Mouse (Mus musculus) MEL (cell line): Measurements from ENCODE around the gene Snx29. TPM values are rescaled to one million over a fixed set of nuclear protein-coding genes. Genes with fewer than 3 reads are reported as not detected.

Experiments used
- DNase-seq: peaks from one replicate; pipeline ENCODE4 v3.0.0; 2011; ENCODE audit warnings: low read depth, low spot score
- H3K27ac ChIP-seq: 2 replicates; pipeline ENCODE4 v1.5.1; 2012; ENCODE audit warnings: low read depth, mild to moderate bottlenecking, control low read depth, low read length, moderate library complexity; ENCODE audit not compliant: control insufficient read depth
- H3K27me3 ChIP-seq, 2 experiments: fragments of 150-350 bp in 1 of 2; sonication (generic) in 1 of 2; 2 replicates each; pipeline ENCODE4 v1.6.1; 2012; ENCODE audit warnings: low read length in 2 of 2, mild to moderate bottlenecking in 2 of 2, improper control_type of control experiment in 1 of 2, moderate library complexity in 1 of 2; ENCODE audit not compliant: insufficient read depth in 2 of 2, control insufficient read depth in 1 of 2
- H3K36me3 ChIP-seq, 2 experiments: 2 replicates each; pipeline ENCODE4 v1.6.1; 2012 to 2014; ENCODE audit warnings: low read length in 2 of 2, improper control_type of control experiment in 1 of 2, inconsistent platforms in 1 of 2, mild to moderate bottlenecking in 1 of 2; ENCODE audit not compliant: insufficient read depth in 2 of 2, control insufficient read depth in 1 of 2
- H3K4me1 ChIP-seq, 2 experiments: fragments of 150-350 bp in 1 of 2; sonication (generic) in 1 of 2; 2 replicates each; pipeline ENCODE4 v1.6.1; 2012; ENCODE audit warnings: low read length in 2 of 2, improper control_type of control experiment in 1 of 2, mild to moderate bottlenecking in 1 of 2; ENCODE audit not compliant: insufficient read depth in 2 of 2, control insufficient read depth in 1 of 2
- H3K4me3 ChIP-seq, 2 experiments: fragments of 150-350 bp in 1 of 2; sonication (generic) in 1 of 2; 2 replicates each; pipeline ENCODE4 v1.5.1; 2012; ENCODE audit warnings: low read depth in 2 of 2, low read length in 2 of 2, mild to moderate bottlenecking in 2 of 2, moderate library complexity in 2 of 2, control low read depth in 1 of 2, improper control_type of control experiment in 1 of 2; ENCODE audit not compliant: control insufficient read depth in 1 of 2, insufficient read depth in 1 of 2
- H3K79me2 ChIP-seq: 2 replicates; pipeline ENCODE4 v1.6.1; 2012; ENCODE audit warnings: mild to moderate bottlenecking, low read length, moderate library complexity; ENCODE audit not compliant: control insufficient read depth, poor library complexity, insufficient read depth
- H3K9ac ChIP-seq: 2 replicates; pipeline ENCODE4 v1.6.1; 2012; ENCODE audit warnings: low read depth, mild to moderate bottlenecking, control low read depth, low read length, moderate library complexity; ENCODE audit not compliant: control insufficient read depth, poor library complexity, severe bottlenecking
- H3K9me3 ChIP-seq: fragments of 150-350 bp; sonication (generic); replicated peaks from 2 replicates; pipeline ENCODE4 v1.6.1; 2012; ENCODE audit warnings: mild to moderate bottlenecking, low read length, improper control_type of control experiment, moderate library complexity; ENCODE audit not compliant: insufficient read depth
- BHLHE40 ChIP-seq: IDR thresholded peaks from 2 replicates; pipeline ENCODE4 v1.6.1; 2012; ENCODE audit warnings: low read depth, mild to moderate bottlenecking, inconsistent platforms, low read length, improper control_type of control experiment, borderline replicate concordance
- ELF1 ChIP-seq: IDR thresholded peaks from 2 replicates; pipeline ENCODE4 v1.6.1; 2014; ENCODE audit warnings: low read depth, mild to moderate bottlenecking, inconsistent platforms, low read length, improper control_type of control experiment, moderate library complexity
- GABPA ChIP-seq: IDR thresholded peaks from 2 replicates; pipeline ENCODE4 v1.6.1; 2012; ENCODE audit warnings: low read depth, mild to moderate bottlenecking, inconsistent platforms, low read length, improper control_type of control experiment, moderate library complexity
- HCFC1 ChIP-seq: IDR thresholded peaks from 2 replicates; pipeline ENCODE4 v1.6.1; 2012; ENCODE audit warnings: low read depth, mild to moderate bottlenecking, inconsistent platforms, low read length, improper control_type of control experiment, moderate library complexity
- MAX ChIP-seq: IDR thresholded peaks from 2 replicates; pipeline ENCODE4 v1.6.1; 2011; ENCODE audit warnings: low read length, improper control_type of control experiment
- POLR2A ChIP-seq, 2 experiments: IDR thresholded peaks; 2 replicates each; pipeline ENCODE4 v1.6.1; 2011 to 2012; ENCODE audit warnings: low read length in 2 of 2, mild to moderate bottlenecking in 2 of 2, control low read depth in 1 of 2, improper control_type of control experiment in 1 of 2, low read depth in 1 of 2, moderate library complexity in 1 of 2; ENCODE audit not compliant: control insufficient read depth in 1 of 2, insufficient read depth in 1 of 2, poor library complexity in 1 of 2
- POLR2AphosphoS2 ChIP-seq: IDR thresholded peaks from 2 replicates; pipeline ENCODE4 v1.6.1; 2011; ENCODE audit warnings: low read length, improper control_type of control experiment
- RCOR1 ChIP-seq: IDR thresholded peaks from 2 replicates; pipeline ENCODE4 v1.6.1; 2012; ENCODE audit warnings: low read depth, mild to moderate bottlenecking, inconsistent platforms, low read length, improper control_type of control experiment
- SIN3A ChIP-seq: IDR thresholded peaks from 2 replicates; pipeline ENCODE4 v1.6.1; 2012; ENCODE audit warnings: low read length, improper control_type of control experiment, inconsistent platforms
- TBP ChIP-seq: IDR thresholded peaks from 2 replicates; pipeline ENCODE4 v1.8.0; 2011; ENCODE audit warnings: low read depth, low read length, improper control_type of control experiment
- USF1 ChIP-seq: IDR thresholded peaks from 2 replicates; pipeline ENCODE4 v1.6.1; 2014; ENCODE audit warnings: low read depth, mild to moderate bottlenecking, inconsistent platforms, low read length, improper control_type of control experiment, moderate library complexity
- USF2 ChIP-seq, 2 experiments: IDR thresholded peaks; 2 replicates each; pipeline ENCODE4 v1.6.1; 2011 to 2012; ENCODE audit warnings: improper control_type of control experiment in 2 of 2, low read length in 2 of 2, borderline replicate concordance in 1 of 2, inconsistent platforms in 1 of 2, low read depth in 1 of 2, mild to moderate bottlenecking in 1 of 2; ENCODE audit not compliant: insufficient read depth in 1 of 2
- polyA plus RNA-seq, 2 experiments: library from polyadenylated mRNA; stranded (reverse) in 1 of 2; unstranded in 1 of 2; fragments of >175 nt in 1 of 2; fragments of >200 nt in 1 of 2; gene quantifications; 2 replicates each; pipeline versions ENCODE4 v1.2.1 to v1.2.4; 2012; ENCODE audit warnings: low replicate concordance in 2 of 2, low read depth in 1 of 2; ENCODE audit not compliant: insufficient read length in 2 of 2, insufficient read depth in 1 of 2, missing spikeins in 1 of 2
- total RNA-seq: library from RNA; depleted of rRNA; stranded (reverse); fragments of 300-350 nt; gene quantifications from 2 replicates; pipeline ENCODE4 v1.2.3, GENCODE M21; 2012

Gene Snx29
- total and polyA plus RNA-seq, 3 experiments: 0.72 to 0.73 TPM; not detected in 1

DNA sequence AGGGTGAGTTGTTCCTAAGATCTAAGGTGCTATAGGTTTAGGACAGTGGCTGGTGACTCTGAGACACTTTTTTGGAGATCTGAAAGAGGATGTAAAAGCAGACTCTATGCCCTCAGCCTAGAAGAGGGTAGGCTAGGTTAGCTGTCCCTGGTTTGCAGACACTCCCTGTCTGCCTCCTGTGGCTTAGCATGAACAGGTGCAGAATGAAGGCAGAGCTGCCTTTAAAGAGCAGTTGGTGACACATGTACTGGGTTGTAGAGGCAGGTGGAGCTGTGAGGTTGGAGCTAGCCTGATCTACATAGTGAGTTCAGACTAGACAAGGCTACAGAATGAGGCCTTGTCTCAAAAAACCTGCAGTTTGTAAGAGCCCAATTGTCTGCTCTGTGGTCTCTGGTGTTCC is 427.9 kb downstream of the Snx29 start:
- H3K4me1 ChIP-seq: no peaks in the 10 kb centered on the region
- H3K36me3 ChIP-seq: no peaks in the 10 kb centered on the region
- no peak for DNase-seq
- H3K27ac ChIP-seq: no peak overlapping the region
- no peaks in the 10 kb centered on the region for H3K27me3 ChIP-seq
- no peaks in the 10 kb centered on the region for H3K9me3 ChIP-seq
- H3K79me2 ChIP-seq: no peaks in the 10 kb centered on the region
- no peak overlapping the region for H3K9ac ChIP-seq
- H3K4me3 ChIP-seq: no peak overlapping the region
- no peak for TF ChIP-seq TBP

DNA sequence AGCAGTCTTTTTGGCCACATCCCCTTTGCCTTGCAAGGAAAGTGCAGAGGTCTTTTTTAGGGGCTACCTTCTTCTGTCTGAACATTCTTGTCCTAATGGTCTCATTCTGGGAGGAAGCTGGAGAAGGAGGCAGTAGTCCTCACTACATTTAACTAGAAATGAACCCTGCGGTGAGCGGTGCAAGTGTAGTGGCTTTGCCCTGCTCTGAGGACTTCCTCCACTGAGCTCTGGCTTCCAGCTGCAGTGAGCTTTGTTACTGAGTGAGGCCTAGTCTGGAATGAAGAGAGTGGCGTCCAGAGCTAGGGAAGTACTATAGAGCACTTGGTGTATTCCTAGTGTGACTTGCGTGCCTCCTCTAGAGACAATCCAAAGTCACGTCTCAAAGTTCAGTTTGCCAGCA is 429.8 kb downstream of the Snx29 start:
- no peak overlapping the region for H3K27ac ChIP-seq
- H3K36me3 ChIP-seq: no peaks in the 10 kb centered on the region
- no peaks in the 10 kb centered on the region for H3K9me3 ChIP-seq
- no peaks in the 10 kb centered on the region for H3K4me1 ChIP-seq
- DNase-seq: no peak
- no peaks in the 10 kb centered on the region for H3K27me3 ChIP-seq
- no peak overlapping the region for H3K4me3 ChIP-seq
- no peaks in the 10 kb centered on the region for H3K79me2 ChIP-seq
- H3K9ac ChIP-seq: no peak overlapping the region
- TF ChIP-seq POLR2AphosphoS2: no peak
- no peak for TF ChIP-seq MAX
- no peak for TF ChIP-seq HCFC1
- TF ChIP-seq ELF1: no peak

DNA sequence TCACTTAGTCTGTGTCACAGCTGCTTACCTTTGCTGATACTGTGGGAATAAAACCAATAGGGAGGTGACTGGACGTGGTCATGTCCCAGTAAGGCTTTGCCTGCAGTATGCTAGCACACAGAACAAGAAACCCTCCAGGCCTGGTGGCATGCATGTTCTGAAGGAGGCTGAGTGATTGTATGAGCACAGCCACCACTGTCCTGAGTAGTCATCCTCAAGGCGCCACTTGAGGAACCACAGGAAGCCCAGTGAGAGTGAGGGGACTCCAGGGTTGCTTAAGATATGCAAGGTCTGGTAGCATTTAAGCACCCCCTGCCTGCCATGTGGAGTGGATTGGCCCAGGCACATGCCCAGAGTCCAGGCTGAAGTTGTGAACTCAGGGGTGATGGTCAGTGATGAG is 430.8 kb downstream of the Snx29 start:
- H3K9ac ChIP-seq: no peak overlapping the region
- no peak overlapping the region for H3K4me3 ChIP-seq
- DNase-seq: no peak
- no peaks in the 10 kb centered on the region for H3K9me3 ChIP-seq
- no peaks in the 10 kb centered on the region for H3K79me2 ChIP-seq
- no peaks in the 10 kb centered on the region for H3K36me3 ChIP-seq
- no peaks in the 10 kb centered on the region for H3K27me3 ChIP-seq
- H3K27ac ChIP-seq: no peak overlapping the region
- no peaks in the 10 kb centered on the region for H3K4me1 ChIP-seq
- no peak for TF ChIP-seq POLR2A (IDR thresholded peaks at IDR 0.05; ENCODE audit: control insufficient read depth in 1 of 2, insufficient read depth in 1 of 2, low read depth in 1 of 2, low read length in 2 of 2, poor library complexity in 1 of 2)
- no peak for TF ChIP-seq USF1
- no peak for TF ChIP-seq BHLHE40
- TF ChIP-seq GABPA: no peak
- TF ChIP-seq RCOR1: no peak
- TF ChIP-seq USF2 (IDR thresholded peaks at IDR 0.05; ENCODE audit: borderline replicate concordance in 1 of 2, insufficient read depth in 1 of 2, low read depth in 1 of 2, low read length in 2 of 2): no peak
- TF ChIP-seq SIN3A: no peak
- no peak for TF ChIP-seq MAX
